Comparison of ENCODE assay signal across 8 mouse cellular contexts in genomic region chr8:104436038-104436437, GRCm38 (mm10). TPM values are rescaled to one million over a fixed set of nuclear protein-coding genes. Genes with fewer than 3 reads are reported as not detected.
DNase-seq lines count a peak whose midpoint lies in the region; ATAC-seq lines count a peak whose summit lies in the region.

No protein-coding gene starts in this region.

- H3K27me3 ChIP-seq in forebrain, embryonic 12.5 days, result no peaks in the 10 kb centered on the region
- H3K27me3 ChIP-seq in heart, embryonic 16.5 days (ENCODE audit: control insufficient read depth, insufficient read depth, low read length), result no peaks in the 10 kb centered on the region
- no peaks in the 10 kb centered on the region for H3K27me3 ChIP-seq in lung, embryonic 15.5 days

- H3K36me3 ChIP-seq in forebrain, embryonic 12.5 days (replicated peaks), result peaks cover 95% of the 10 kb centered on the region
- peaks cover 70% of the 10 kb centered on the region for H3K36me3 ChIP-seq in heart, embryonic 16.5 days (ENCODE audit: control insufficient read depth, insufficient read depth)
- peaks cover 84% of the 10 kb centered on the region for H3K36me3 ChIP-seq in lung, embryonic 15.5 days

- peaks cover 17% of the 10 kb centered on the region for H3K4me1 ChIP-seq in forebrain, embryonic 12.5 days
- peaks cover 25% of the 10 kb centered on the region for H3K4me1 ChIP-seq in heart, embryonic 16.5 days (ENCODE audit: control insufficient read depth, insufficient read depth, low read length)
- H3K4me1 ChIP-seq in lung, embryonic 15.5 days, result peaks cover 20% of the 10 kb centered on the region

- H3K4me3 ChIP-seq in forebrain, embryonic 12.5 days (replicated peaks), result no peak overlapping the region
- peak overlapping the region; percentile 10; the same call in 1 of the 2 replicates for H3K4me3 ChIP-seq in heart, embryonic 16.5 days (ENCODE audit: low read length)
- H3K4me3 ChIP-seq in lung, embryonic 15.5 days, result no peak overlapping the region

- peak; percentile 97 for ATAC-seq in forebrain, embryonic 12.5 days (ENCODE audit: low FRiP score)
- peak; percentile 96 for ATAC-seq in heart, embryonic 16.5 days (replicated peaks; ENCODE audit: extremely low read depth, insufficient read depth, low FRiP score)
- peak; percentile 93 for ATAC-seq in lung, embryonic 15.5 days (ENCODE audit: borderline replicate concordance, extremely low read depth, low FRiP score, low TSS enrichment)

- H3K9me3 ChIP-seq in forebrain, embryonic 12.5 days, result no peaks in the 10 kb centered on the region
- H3K9me3 ChIP-seq in heart, embryonic 16.5 days (replicated peaks; ENCODE audit: control insufficient read depth, low read length), result no peaks in the 10 kb centered on the region; the same call in 1 of the 2 replicates
- H3K9me3 ChIP-seq in lung, embryonic 15.5 days, result no peaks in the 10 kb centered on the region

- WGBS in forebrain, embryonic 12.5 days, result 38% methylated on average over 12 of the region's 12 CpGs
- 7% methylated on average over 12 of the region's 12 CpGs for WGBS in heart, embryonic 16.5 days
- 26% methylated on average over 12 of the region's 12 CpGs for WGBS in lung, embryonic 15.5 days

- peak; percentile 72 to 79 for DNase-seq in B cell, adult 2 months
- peak; percentile 100 for DNase-seq in adrenal gland, postnatal 14 days
- DNase-seq in kidney, postnatal 36 days, result peak; percentile 98 to 100
- peak; percentile 89 for DNase-seq in ovary, adult 18-20 months (ENCODE audit: low spot score)
- DNase-seq in thymus, postnatal 25 days, result peak; percentile 43

- peak overlapping the region; percentile 78 for H3K27ac ChIP-seq in forebrain, embryonic 12.5 days
- peak overlapping the region; percentile 84 for H3K27ac ChIP-seq in heart, embryonic 16.5 days (ENCODE audit: low read length)
- peak overlapping the region; percentile 84 for H3K27ac ChIP-seq in lung, embryonic 15.5 days

- no peak overlapping the region; the same call in 1 of the 2 replicates for H3K9ac ChIP-seq in forebrain, embryonic 12.5 days
- H3K9ac ChIP-seq in heart, embryonic 16.5 days (ENCODE audit: low read length), result peak overlapping the region; percentile 51
- no peak overlapping the region for H3K9ac ChIP-seq in lung, embryonic 15.5 days

- peak overlapping the region; percentile 31 for H3K4me2 ChIP-seq in forebrain, embryonic 12.5 days
- H3K4me2 ChIP-seq in heart, embryonic 16.5 days (ENCODE audit: low read depth, low read length), result peak overlapping the region; percentile 34
- no peak overlapping the region for H3K4me2 ChIP-seq in lung, embryonic 15.5 days

RNA-seq across cellular contexts. Expression of gene Dync1li2, which starts 6.8 kb away (rescaled TPM):
- total RNA-seq in adrenal gland, postnatal 14 days (2021), result 93.9 and 128 TPM in 2 replicates
- polyA plus RNA-seq in forebrain, embryonic 12.5 days (2016; fragmentation: Nextera tagmentation; extraction: Ambion mirVana), result 129 and 136 TPM in 2 replicates
- polyA plus RNA-seq in heart, embryonic 16.5 days (2015; fragmentation: Nextera tagmentation; extraction: Ambion mirVana), result 54.2 and 55.9 TPM in 2 replicates
- polyA plus RNA-seq in lung, embryonic 15.5 days (2015; fragmentation: Nextera tagmentation; extraction: Ambion mirVana), result 61.1 and 62.2 TPM in 2 replicates

RNA-seq across cellular contexts. Expression of gene Cmtm4, which starts 40.4 kb away (rescaled TPM):
- total RNA-seq in adrenal gland, postnatal 14 days (2021), result 36.8 and 40.9 TPM in 2 replicates
- polyA plus RNA-seq in forebrain, embryonic 12.5 days (2016; fragmentation: Nextera tagmentation; extraction: Ambion mirVana), result 3.3 and 3.5 TPM in 2 replicates
- polyA plus RNA-seq in heart, embryonic 16.5 days (2015; fragmentation: Nextera tagmentation; extraction: Ambion mirVana), result 1.3 and 1.7 TPM in 2 replicates
- 2.6 and 3.0 TPM in 2 replicates for polyA plus RNA-seq in lung, embryonic 15.5 days (2015; fragmentation: Nextera tagmentation; extraction: Ambion mirVana)

Comparison
In these comparisons a context has a peak if more than half of its experiments do, and no peak if none do; other contexts are left out.
1. DNase-seq: peak in every context shown above with its lines; median percentile 100 in adrenal gland, postnatal 14 days; 99 in kidney, postnatal 36 days; 89 in ovary, adult 18-20 months; 76 in B cell, adult 2 months; 43 in thymus, postnatal 25 days.